Mouse (Mus musculus) right cerebral cortex, postnatal 25 days (tissue): Measurements from ENCODE around the gene Taok3.
A peak's percentile ranks its signal among the peaks of the same experiment; 100 is the strongest.

ENCODE experiments used
- DNase-seq: peaks from one replicate; pipeline ENCODE4 v3.0.0; 2022

The Taok3 gene

GRCm38 (mm10) chr5:117184832-117185231, 64.9 kb downstream of the Taok3 start:
- no peak for DNase-seq

GRCm38 (mm10) chr5:117185673-117186072, 65.7 kb downstream of the Taok3 start:
- DNase-seq: no peak

- DNase-seq: no peak
Observed at GRCm38 (mm10) chr5:117192061-117192460, 72.1 kb downstream of the Taok3 start.

GRCm38 (mm10) chr5:117193748-117194147, 73.8 kb downstream of the Taok3 start:
- no peak for DNase-seq

GRCm38 (mm10) chr5:117194672-117195071, 74.7 kb downstream of the Taok3 start:
- DNase-seq: no peak

- DNase-seq: no peak
Observed at GRCm38 (mm10) chr5:117196551-117196950, 76.6 kb downstream of the Taok3 start.

GRCm38 (mm10) chr5:117198390-117198789, 78.5 kb downstream of the Taok3 start:
- no peak for DNase-seq

- DNase-seq: no peak
Observed at GRCm38 (mm10) chr5:117207286-117207685, 87.4 kb downstream of the Taok3 start.

GRCm38 (mm10) chr5:117214016-117214415, 94.1 kb downstream of the Taok3 start:
- DNase-seq: no peak

GRCm38 (mm10) chr5:117231059-117231458, 111.1 kb downstream of the Taok3 start:
- DNase-seq: no peak

- DNase-seq: no peak
Observed at GRCm38 (mm10) chr5:117236540-117236939, 116.6 kb downstream of the Taok3 start.

- no peak for DNase-seq
Observed at GRCm38 (mm10) chr5:117239106-117239505, 119.2 kb downstream of the Taok3 start.

- no peak for DNase-seq
Observed at GRCm38 (mm10) chr5:117240321-117240731, 120.4 kb downstream of the Taok3 start.

- peak; percentile 67 for DNase-seq
Observed at GRCm38 (mm10) chr5:117240761-117241322, 120.9 kb downstream of the Taok3 start.

GRCm38 (mm10) chr5:117241935-117242531, 122.1 kb downstream of the Taok3 start:
- DNase-seq: peak; percentile 44

- peak; percentile 56 for DNase-seq
Observed at GRCm38 (mm10) chr5:117242671-117243478, 122.9 kb downstream of the Taok3 start.

GRCm38 (mm10) chr5:117245170-117245569, 125.2 kb downstream of the Taok3 start:
- DNase-seq: no peak

GRCm38 (mm10) chr5:117248351-117248750, 128.4 kb downstream of the Taok3 start:
- DNase-seq: no peak

GRCm38 (mm10) chr5:117250796-117251195, 130.9 kb downstream of the Taok3 start:
- DNase-seq: no peak

- no peak for DNase-seq
Observed at GRCm38 (mm10) chr5:117251763-117252162, 131.8 kb downstream of the Taok3 start.

GRCm38 (mm10) chr5:117258276-117258675, 138.3 kb downstream of the Taok3 start:
- no peak for DNase-seq

GRCm38 (mm10) chr5:117263566-117263965, 143.6 kb downstream of the Taok3 start:
- no peak for DNase-seq

GRCm38 (mm10) chr5:117264701-117265100, 144.8 kb downstream of the Taok3 start:
- no peak for DNase-seq

GRCm38 (mm10) chr5:117267913-117268312, 148.0 kb downstream of the Taok3 start:
- no peak for DNase-seq
